Mouse (Mus musculus) monocyte, adult 5-6 weeks (primary cell): ENCODE data around the gene 9930111J21Rik2. TPM values are rescaled to one million over a fixed set of nuclear protein-coding genes. Genes with fewer than 3 reads are reported as not detected.
"Not testable (repeated sequence)": the region's sequence is repeated elsewhere in the genome, so short reads cannot be mapped to it uniquely, and the experiment has no call there.

Source experiments
- ATAC-seq: fragments of 153-309, 156-312 bp; replicated peaks from 2 replicates; pipeline ENCODE4 v1.8.0; 2017; ENCODE audit warnings: mild to moderate bottlenecking; ENCODE audit not compliant: low TSS enrichment, insufficient number of reproducible peaks, severe bottlenecking, poor library complexity, low FRiP score
- total RNA-seq: library from RNA; stranded (forward); fragments of 200-1000, 200-491, 200-594 nt; gene quantifications from 3 replicates; pipeline ENCODE4 v1.2.3, GENCODE M21; 2017

9930111J21Rik2 gene
- total RNA-seq, 1 experiment from 2014 or later, result 84.2 TPM

- ATAC-seq, result no peak
These were observed 30.3 kb upstream of the 9930111J21Rik2 start for GRCm38 (mm10) chr11:49081356-49081755.

- ATAC-seq, result no peak
These were observed 29.6 kb upstream of the 9930111J21Rik2 start for GRCm38 (mm10) chr11:49080636-49081035.

GRCm38 (mm10) chr11:49078719-49079118 lies 27.7 kb upstream of the 9930111J21Rik2 start:
- no peak for ATAC-seq

GRCm38 (mm10) chr11:49077012-49077411 lies 26.0 kb upstream of the 9930111J21Rik2 start:
- no peak for ATAC-seq

- ATAC-seq, result peak; percentile 92
These were observed 25.1 kb upstream of the 9930111J21Rik2 start, which contains the start of gene Ifi47 for GRCm38 (mm10) chr11:49076001-49076757. Gene Ifi47 (plus strand): TSS chr11:49076587.

- no peak for ATAC-seq
These were observed 17.3 kb upstream of the 9930111J21Rik2 start for GRCm38 (mm10) chr11:49068358-49068757.

GRCm38 (mm10) chr11:49063713-49064469 lies 12.8 kb upstream of the 9930111J21Rik2 start, which contains the start of gene Tgtp2:
Gene Tgtp2 (minus strand): TSS chr11:49064206.
- ATAC-seq, result not testable (repeated sequence)

- not testable (repeated sequence) for ATAC-seq
These were observed 10.8 kb upstream of the 9930111J21Rik2 start for GRCm38 (mm10) chr11:49061865-49062264.

GRCm38 (mm10) chr11:49060061-49060460 lies 9.0 kb upstream of the 9930111J21Rik2 start:
- peak; percentile 55 for ATAC-seq

GRCm38 (mm10) chr11:49051894-49052293 lies 852 bp upstream of the 9930111J21Rik2 start:
- peak; percentile 52 for ATAC-seq

- ATAC-seq, result peak; percentile 72
These were observed 978 bp downstream of the 9930111J21Rik2 start for GRCm38 (mm10) chr11:49050064-49050463.

- ATAC-seq, result not testable (repeated sequence)
These were observed 39.0 kb downstream of the 9930111J21Rik2 start for GRCm38 (mm10) chr11:49012074-49012473.

- not testable (repeated sequence) for ATAC-seq
These were observed 44.3 kb downstream of the 9930111J21Rik2 start for GRCm38 (mm10) chr11:49006785-49007184.

GRCm38 (mm10) chr11:49006317-49006716 lies 44.7 kb downstream of the 9930111J21Rik2 start:
- not testable (repeated sequence) for ATAC-seq

GRCm38 (mm10) chr11:49000411-49000810 lies 50.6 kb downstream of the 9930111J21Rik2 start:
- ATAC-seq, result not testable (repeated sequence)

- ATAC-seq, result 0 out of 2 replicates have a peak, but pooled peaks have one; percentile 47
These were observed 57.0 kb downstream of the 9930111J21Rik2 start, which contains the start of gene Tgtp1 for GRCm38 (mm10) chr11:48994018-48994417. Gene Tgtp1 (minus strand): TSS chr11:48994172.

- not testable (repeated sequence) for ATAC-seq
These were observed 57.7 kb downstream of the 9930111J21Rik2 start for GRCm38 (mm10) chr11:48993296-48993695.

GRCm38 (mm10) chr11:48991740-48992520 lies 59.1 kb downstream of the 9930111J21Rik2 start, which contains the start of gene Gm12185:
Gene Gm12185 (minus strand): TSS chr11:48992226.
- not testable (repeated sequence) for ATAC-seq
